Mouse (Mus musculus): ENCODE measurements around the gene Wfdc16.

GRCm38 (mm10) chr2:164638696-164639095 is at the start of gene Wfdc16:
- TF ChIP-seq CTCF (IDR thresholded peaks at IDR 0.05; ENCODE audit: extremely low read depth, insufficient read depth, low read length) (no peak), POLR2A (IDR thresholded peaks at IDR 0.05; ENCODE audit: extremely low read depth, insufficient read depth, low read length) (no peak)
